Mouse (Mus musculus): ENCODE data around the gene Sema4c. TPM values are rescaled to one million over a fixed set of nuclear protein-coding genes. Genes with fewer than 3 reads are reported as not detected.

Gene Sema4c
- total and polyA plus RNA-seq, 3 experiments: 0.87 TPM; not detected in 2

GRCm38 (mm10) chr1:36574196-36574955 is 16.2 kb upstream of the Sema4c start:
- peaks cover 40% of the 10 kb centered on the region for H3K27me3 ChIP-seq (ENCODE audit: insufficient read depth, low read length)

GRCm38 (mm10) chr1:36573524-36573923 is 15.4 kb upstream of the Sema4c start:
- no peaks in the 10 kb centered on the region for H3K36me3 ChIP-seq (replicated peaks)
- no peaks in the 10 kb centered on the region for H3K9me3 ChIP-seq (replicated peaks)
- no peak overlapping the region for H3K4me3 ChIP-seq (ENCODE audit: low read depth, low read length)
- TF ChIP-seq GATA2 (IDR thresholded peaks at IDR 0.05; ENCODE audit: borderline replicate concordance, low read depth, low read length) (no peak), CTCF (IDR thresholded peaks at IDR 0.05; ENCODE audit: low read depth, low read length) (no peak), POLR2AphosphoS5 (IDR thresholded peaks at IDR 0.05; ENCODE audit: insufficient replicate concordance, low read depth, low read length) (no peak), GATA1 (IDR thresholded peaks at IDR 0.05; ENCODE audit: borderline replicate concordance, low read length) (no peak), TAL1 (conservative IDR thresholded peaks at IDR 0.05; ENCODE audit: low read depth, low read length) (no peak)
- DNase-seq (ENCODE audit: low spot score) (no peak), ATAC-seq (ENCODE audit: extremely low read depth, insufficient number of reproducible peaks, low FRiP score, poor library complexity, severe bottlenecking) (no peak)
- H3K4me1 ChIP-seq (ENCODE audit: insufficient read depth, low read depth, low read length): no peaks in the 10 kb centered on the region
- peaks cover 40% of the 10 kb centered on the region for H3K27me3 ChIP-seq (ENCODE audit: insufficient read depth, low read length)

More at GRCm38 (mm10) chr1:36574196-36574955, 16.2 kb upstream of the Sema4c start:
- Histone ChIP-seq H3K9me3 (replicated peaks) (no peaks in the 10 kb centered on the region), H3K4me1 (ENCODE audit: insufficient read depth, low read depth, low read length) (no peaks in the 10 kb centered on the region), H3K36me3 (replicated peaks) (no peaks in the 10 kb centered on the region), H3K4me3 (ENCODE audit: low read depth, low read length) (no peak overlapping the region)
- no peak for DNase-seq (ENCODE audit: low spot score)
- no peak for ATAC-seq (ENCODE audit: extremely low read depth, insufficient number of reproducible peaks, low FRiP score, poor library complexity, severe bottlenecking)
- TF ChIP-seq CTCF (IDR thresholded peaks at IDR 0.05; ENCODE audit: low read depth, low read length) (no peak), TAL1 (conservative IDR thresholded peaks at IDR 0.05; ENCODE audit: low read depth, low read length) (no peak), GATA2 (IDR thresholded peaks at IDR 0.05; ENCODE audit: borderline replicate concordance, low read depth, low read length) (no peak), POLR2AphosphoS5 (IDR thresholded peaks at IDR 0.05; ENCODE audit: insufficient replicate concordance, low read depth, low read length) (no peak), GATA1 (IDR thresholded peaks at IDR 0.05; ENCODE audit: borderline replicate concordance, low read length) (no peak)

GRCm38 (mm10) chr1:36572709-36573108 is 14.6 kb upstream of the Sema4c start:
- no peaks in the 10 kb centered on the region for H3K9me3 ChIP-seq (replicated peaks)
- TF ChIP-seq GATA2 (IDR thresholded peaks at IDR 0.05; ENCODE audit: borderline replicate concordance, low read depth, low read length) (no peak), GATA1 (IDR thresholded peaks at IDR 0.05; ENCODE audit: borderline replicate concordance, low read length) (no peak), TAL1 (conservative IDR thresholded peaks at IDR 0.05; ENCODE audit: low read depth, low read length) (no peak), POLR2AphosphoS5 (IDR thresholded peaks at IDR 0.05; ENCODE audit: insufficient replicate concordance, low read depth, low read length) (no peak), CTCF (IDR thresholded peaks at IDR 0.05; ENCODE audit: low read depth, low read length) (no peak)
- no peaks in the 10 kb centered on the region for H3K4me1 ChIP-seq (ENCODE audit: insufficient read depth, low read depth, low read length)
- no peak for ATAC-seq (ENCODE audit: extremely low read depth, insufficient number of reproducible peaks, low FRiP score, poor library complexity, severe bottlenecking)
- peaks cover 41% of the 10 kb centered on the region for H3K27me3 ChIP-seq (ENCODE audit: insufficient read depth, low read length)
- no peak for DNase-seq (ENCODE audit: low spot score)
- H3K36me3 ChIP-seq (replicated peaks): no peaks in the 10 kb centered on the region
- H3K4me3 ChIP-seq (ENCODE audit: low read depth, low read length): no peak overlapping the region

- Histone ChIP-seq H3K36me3 (replicated peaks) (no peaks in the 10 kb centered on the region), H3K9me3 (replicated peaks) (no peaks in the 10 kb centered on the region), H3K4me1 (ENCODE audit: insufficient read depth, low read depth, low read length) (no peaks in the 10 kb centered on the region), H3K4me3 (ENCODE audit: low read depth, low read length) (no peak overlapping the region), H3K27me3 (ENCODE audit: insufficient read depth, low read length) (peaks cover 39% of the 10 kb centered on the region)
- no peak for ATAC-seq (ENCODE audit: extremely low read depth, insufficient number of reproducible peaks, low FRiP score, poor library complexity, severe bottlenecking)
- DNase-seq (ENCODE audit: low spot score): no peak
- no peak for TF ChIP-seq POLR2AphosphoS5 (IDR thresholded peaks at IDR 0.05; ENCODE audit: insufficient replicate concordance, low read depth, low read length)
Observed at GRCm38 (mm10) chr1:36572140-36572700, 14.1 kb upstream of the Sema4c start.

GRCm38 (mm10) chr1:36571627-36572026 is 13.5 kb upstream of the Sema4c start:
- H3K27me3 ChIP-seq (ENCODE audit: insufficient read depth, low read length): peaks cover 35% of the 10 kb centered on the region
- DNase-seq (ENCODE audit: low spot score) (no peak), ATAC-seq (ENCODE audit: extremely low read depth, insufficient number of reproducible peaks, low FRiP score, poor library complexity, severe bottlenecking) (no peak)
- no peaks in the 10 kb centered on the region for H3K4me1 ChIP-seq (ENCODE audit: insufficient read depth, low read depth, low read length)
- H3K4me3 ChIP-seq (ENCODE audit: low read depth, low read length): no peak overlapping the region
- H3K9me3 ChIP-seq (replicated peaks): no peaks in the 10 kb centered on the region
- no peaks in the 10 kb centered on the region for H3K36me3 ChIP-seq (replicated peaks)
- TF ChIP-seq POLR2AphosphoS5 (IDR thresholded peaks at IDR 0.05; ENCODE audit: insufficient replicate concordance, low read depth, low read length): no peak
- no peak for TF ChIP-seq GATA2 (IDR thresholded peaks at IDR 0.05; ENCODE audit: borderline replicate concordance, low read depth, low read length)
- TF ChIP-seq GATA1 (IDR thresholded peaks at IDR 0.05; ENCODE audit: borderline replicate concordance, low read length): no peak
- TF ChIP-seq TAL1 (conservative IDR thresholded peaks at IDR 0.05; ENCODE audit: low read depth, low read length): no peak
- no peak for TF ChIP-seq CTCF (IDR thresholded peaks at IDR 0.05; ENCODE audit: low read depth, low read length)

- Histone ChIP-seq H3K4me3 (ENCODE audit: low read depth, low read length) (no peak overlapping the region), H3K9me3 (replicated peaks) (no peaks in the 10 kb centered on the region), H3K27me3 (ENCODE audit: insufficient read depth, low read length) (peaks cover 41% of the 10 kb centered on the region), H3K36me3 (replicated peaks) (no peaks in the 10 kb centered on the region), H3K4me1 (ENCODE audit: insufficient read depth, low read depth, low read length) (no peaks in the 10 kb centered on the region)
- TF ChIP-seq CTCF (IDR thresholded peaks at IDR 0.05; ENCODE audit: low read depth, low read length) (no peak), GATA2 (IDR thresholded peaks at IDR 0.05; ENCODE audit: borderline replicate concordance, low read depth, low read length) (no peak), GATA1 (IDR thresholded peaks at IDR 0.05; ENCODE audit: borderline replicate concordance, low read length) (no peak), TAL1 (conservative IDR thresholded peaks at IDR 0.05; ENCODE audit: low read depth, low read length) (no peak), POLR2AphosphoS5 (IDR thresholded peaks at IDR 0.05; ENCODE audit: insufficient replicate concordance, low read depth, low read length) (no peak)
- ATAC-seq (ENCODE audit: extremely low read depth, insufficient number of reproducible peaks, low FRiP score, poor library complexity, severe bottlenecking): no peak
- DNase-seq (ENCODE audit: low spot score): no peak
Observed at GRCm38 (mm10) chr1:36570320-36570719, 12.2 kb upstream of the Sema4c start.

All from G1E (cell line).